Mouse (Mus musculus): ENCODE results near the gene Gm14226.

DNA sequence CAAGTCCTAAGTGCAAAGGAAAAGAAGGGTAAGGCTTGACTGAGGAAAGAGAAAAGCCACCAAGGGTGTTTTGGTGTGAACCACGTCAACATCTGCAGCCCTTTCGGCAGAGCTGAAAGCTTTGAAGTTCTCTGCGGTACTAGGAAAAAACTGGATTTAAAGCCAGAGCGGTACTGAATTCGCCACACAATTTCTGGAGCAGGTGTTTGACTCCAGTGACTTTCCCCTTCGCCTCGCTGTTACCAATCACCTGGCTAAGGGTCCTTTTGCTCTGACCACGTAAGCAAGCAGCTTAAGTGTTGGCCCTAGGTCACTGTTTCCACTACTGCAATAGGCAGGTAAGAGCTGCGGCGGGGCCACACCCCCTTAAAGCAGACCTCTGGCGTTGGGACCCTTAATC, 12.6 kb upstream of the Gm14226 start:
- TF ChIP-seq REST (IDR thresholded peaks at IDR 0.05; ENCODE audit: insufficient read depth, insufficient read length) (no peak), CEBPB (IDR thresholded peaks at IDR 0.05; ENCODE audit: insufficient read depth, poor library complexity, severe bottlenecking) (no peak), POLR2A (IDR thresholded peaks at IDR 0.05; ENCODE audit: insufficient read length, low read depth) (no peak), MYOD1 (IDR thresholded peaks at IDR 0.05; ENCODE audit: control insufficient read depth in 1 of 3, insufficient read length in 2 of 3, low read depth in 2 of 3) (no peak), POLR2AphosphoS2 (IDR thresholded peaks at IDR 0.05; ENCODE audit: insufficient read length, low read depth) (no peak), USF1 (IDR thresholded peaks at IDR 0.05; ENCODE audit: low read depth) (no peak), MYOG (IDR thresholded peaks at IDR 0.05; ENCODE audit: control insufficient read depth in 1 of 3, insufficient read depth in 1 of 3, insufficient read length in 2 of 3, low read depth in 2 of 3) (no peak), SRF (IDR thresholded peaks at IDR 0.05; ENCODE audit: control insufficient read depth, insufficient read length, low read depth) (no peak)
